Mouse (Mus musculus): ENCODE data around the gene Rhob. TPM values are rescaled to one million over a fixed set of nuclear protein-coding genes. Genes with fewer than 3 reads are reported as not detected.
"Not testable (repeated sequence)": the region's sequence is repeated elsewhere in the genome, so short reads cannot be mapped to it uniquely, and the experiment has no call there.

Rhob gene
- polyA plus RNA-seq, 1 experiment = 0.83 TPM

GRCm38 (mm10) chr12:8469742-8470494 is 29.9 kb downstream of the Rhob start:
- no peaks in the 10 kb centered on the region for H3K9me3 ChIP-seq (ENCODE audit: control insufficient read depth, low read length)
- no peak for TF ChIP-seq TAL1 (IDR thresholded peaks at IDR 0.05; ENCODE audit: low read length)
- no peak for TF ChIP-seq GATA1 (IDR thresholded peaks at IDR 0.05; ENCODE audit: low read length)
- no peak overlapping the region for H3K4me3 ChIP-seq (replicated peaks)
- no peaks in the 10 kb centered on the region for H3K4me1 ChIP-seq (ENCODE audit: control insufficient read depth)
- no peaks in the 10 kb centered on the region for H3K36me3 ChIP-seq (ENCODE audit: control insufficient read depth)
- no peaks in the 10 kb centered on the region for H3K27me3 ChIP-seq (ENCODE audit: control insufficient read depth)

GRCm38 (mm10) chr12:8468221-8468865 is 31.5 kb downstream of the Rhob start:
- Histone ChIP-seq H3K9me3 (ENCODE audit: control insufficient read depth, low read length) (no peaks in the 10 kb centered on the region), H3K27me3 (ENCODE audit: control insufficient read depth) (no peaks in the 10 kb centered on the region), H3K36me3 (ENCODE audit: control insufficient read depth) (no peaks in the 10 kb centered on the region), H3K4me3 (replicated peaks) (no peak overlapping the region), H3K4me1 (ENCODE audit: control insufficient read depth) (no peaks in the 10 kb centered on the region)
- TF ChIP-seq TAL1 (IDR thresholded peaks at IDR 0.05; ENCODE audit: low read length) (no peak), GATA1 (IDR thresholded peaks at IDR 0.05; ENCODE audit: low read length) (no peak)

- Histone ChIP-seq H3K27me3 (ENCODE audit: control insufficient read depth) (no peaks in the 10 kb centered on the region), H3K4me1 (ENCODE audit: control insufficient read depth) (no peaks in the 10 kb centered on the region), H3K36me3 (ENCODE audit: control insufficient read depth) (no peaks in the 10 kb centered on the region), H3K9me3 (ENCODE audit: control insufficient read depth, low read length) (no peaks in the 10 kb centered on the region), H3K4me3 (replicated peaks) (no peak overlapping the region)
- TF ChIP-seq TAL1 (IDR thresholded peaks at IDR 0.05; ENCODE audit: low read length) (no peak), GATA1 (IDR thresholded peaks at IDR 0.05; ENCODE audit: low read length) (no peak)
Measured at GRCm38 (mm10) chr12:8467029-8467924, 32.5 kb downstream of the Rhob start.

GRCm38 (mm10) chr12:8465680-8466079 is 34.1 kb downstream of the Rhob start:
- no peaks in the 10 kb centered on the region for H3K27me3 ChIP-seq (ENCODE audit: control insufficient read depth)
- no peaks in the 10 kb centered on the region for H3K9me3 ChIP-seq (ENCODE audit: control insufficient read depth, low read length)
- no peaks in the 10 kb centered on the region for H3K4me1 ChIP-seq (ENCODE audit: control insufficient read depth)
- no peaks in the 10 kb centered on the region for H3K36me3 ChIP-seq (ENCODE audit: control insufficient read depth)
- H3K4me3 ChIP-seq (replicated peaks) = no peak overlapping the region
- TF ChIP-seq TAL1 (IDR thresholded peaks at IDR 0.05; ENCODE audit: low read length) (no peak), GATA1 (IDR thresholded peaks at IDR 0.05; ENCODE audit: low read length) (no peak)

- TF ChIP-seq TAL1 (IDR thresholded peaks at IDR 0.05; ENCODE audit: low read length) (no peak), GATA1 (IDR thresholded peaks at IDR 0.05; ENCODE audit: low read length) (no peak)
- H3K9me3 ChIP-seq (ENCODE audit: control insufficient read depth, low read length) = no peaks in the 10 kb centered on the region
- no peaks in the 10 kb centered on the region for H3K4me1 ChIP-seq (ENCODE audit: control insufficient read depth)
- H3K4me3 ChIP-seq (replicated peaks) = no peak overlapping the region
- no peaks in the 10 kb centered on the region for H3K27me3 ChIP-seq (ENCODE audit: control insufficient read depth)
- H3K36me3 ChIP-seq (ENCODE audit: control insufficient read depth) = no peaks in the 10 kb centered on the region
Measured at GRCm38 (mm10) chr12:8464961-8465360, 34.8 kb downstream of the Rhob start.

- no peak for TF ChIP-seq TAL1 (IDR thresholded peaks at IDR 0.05; ENCODE audit: low read length)
- no peak for TF ChIP-seq GATA1 (IDR thresholded peaks at IDR 0.05; ENCODE audit: low read length)
Measured at GRCm38 (mm10) chr12:8463599-8464160, 36.1 kb downstream of the Rhob start.

GRCm38 (mm10) chr12:8462533-8462932 is 37.3 kb downstream of the Rhob start:
- Histone ChIP-seq H3K9me3 (ENCODE audit: control insufficient read depth, low read length) (no peaks in the 10 kb centered on the region), H3K27me3 (ENCODE audit: control insufficient read depth) (no peaks in the 10 kb centered on the region), H3K36me3 (ENCODE audit: control insufficient read depth) (no peaks in the 10 kb centered on the region), H3K4me3 (replicated peaks) (no peak overlapping the region), H3K4me1 (ENCODE audit: control insufficient read depth) (no peaks in the 10 kb centered on the region)
- no peak for TF ChIP-seq TAL1 (IDR thresholded peaks at IDR 0.05; ENCODE audit: low read length)
- TF ChIP-seq GATA1 (IDR thresholded peaks at IDR 0.05; ENCODE audit: low read length) = no peak

More at GRCm38 (mm10) chr12:8463599-8464160, 36.1 kb downstream of the Rhob start:
- no peaks in the 10 kb centered on the region for H3K4me1 ChIP-seq (ENCODE audit: control insufficient read depth)
- H3K36me3 ChIP-seq (ENCODE audit: control insufficient read depth) = no peaks in the 10 kb centered on the region
- no peaks in the 10 kb centered on the region for H3K27me3 ChIP-seq (ENCODE audit: control insufficient read depth)
- no peak overlapping the region for H3K4me3 ChIP-seq (replicated peaks)
- no peaks in the 10 kb centered on the region for H3K9me3 ChIP-seq (ENCODE audit: control insufficient read depth, low read length)

- H3K4me1 ChIP-seq (ENCODE audit: control insufficient read depth); H3K36me3 ChIP-seq (ENCODE audit: control insufficient read depth); H3K4me3 ChIP-seq (replicated peaks): not testable (repeated sequence)
Measured at GRCm38 (mm10) chr12:8461575-8461974, 38.2 kb downstream of the Rhob start.

GRCm38 (mm10) chr12:8458400-8458799 is 41.4 kb downstream of the Rhob start:
- H3K9me3 ChIP-seq (ENCODE audit: control insufficient read depth, low read length) = no peaks in the 10 kb centered on the region
- no peak for TF ChIP-seq TAL1 (IDR thresholded peaks at IDR 0.05; ENCODE audit: low read length)
- no peak for TF ChIP-seq GATA1 (IDR thresholded peaks at IDR 0.05; ENCODE audit: low read length)

More at GRCm38 (mm10) chr12:8461575-8461974, 38.2 kb downstream of the Rhob start:
- H3K27me3 ChIP-seq (ENCODE audit: control insufficient read depth); H3K9me3 ChIP-seq (ENCODE audit: control insufficient read depth, low read length): not testable (repeated sequence)

More at GRCm38 (mm10) chr12:8458400-8458799, 41.4 kb downstream of the Rhob start:
- Histone ChIP-seq H3K27me3 (ENCODE audit: control insufficient read depth) (no peaks in the 10 kb centered on the region), H3K36me3 (ENCODE audit: control insufficient read depth) (no peaks in the 10 kb centered on the region), H3K4me3 (replicated peaks) (no peak overlapping the region), H3K4me1 (ENCODE audit: control insufficient read depth) (no peaks in the 10 kb centered on the region)
